Mouse (Mus musculus) liver, adult 2 months (tissue): ENCODE results near the gene Piga.

Experiments used
- CTCF ChIP-seq: fragments of 200-500 bp; IDR thresholded peaks from 2 replicates; pipeline ENCODE4 v1.5.1; 2011; ENCODE audit warnings: low read depth, low read length, control low read depth
- POLR2A ChIP-seq: fragments of 200-500 bp; IDR thresholded peaks from 2 replicates; pipeline ENCODE4 v1.6.1; 2011; ENCODE audit warnings: low read length, control low read depth; ENCODE audit not compliant: insufficient read depth; ENCODE audit errors: extremely low read depth

GRCm38 (mm10) chrX:164447682-164448071 lies 28.1 kb downstream of the Piga start:
- no peak for TF ChIP-seq CTCF
- no peak for TF ChIP-seq POLR2A
